Mouse (Mus musculus) Muller cell, postnatal 12 days (primary cell): ENCODE measurements around the gene Ube2z.

Source experiments
- DNase-seq: peaks from one replicate; pipeline ENCODE4 v3.0.0-alpha.2; 2015; ENCODE audit errors: inconsistent ontology term

Ube2z gene

GRCm38 (mm10) chr11:96058309-96058708 is 6.9 kb downstream of the Ube2z start:
- DNase-seq, result no peak

GRCm38 (mm10) chr11:96050854-96051253 is 14.3 kb downstream of the Ube2z start:
- DNase-seq, result no peak

DNA sequence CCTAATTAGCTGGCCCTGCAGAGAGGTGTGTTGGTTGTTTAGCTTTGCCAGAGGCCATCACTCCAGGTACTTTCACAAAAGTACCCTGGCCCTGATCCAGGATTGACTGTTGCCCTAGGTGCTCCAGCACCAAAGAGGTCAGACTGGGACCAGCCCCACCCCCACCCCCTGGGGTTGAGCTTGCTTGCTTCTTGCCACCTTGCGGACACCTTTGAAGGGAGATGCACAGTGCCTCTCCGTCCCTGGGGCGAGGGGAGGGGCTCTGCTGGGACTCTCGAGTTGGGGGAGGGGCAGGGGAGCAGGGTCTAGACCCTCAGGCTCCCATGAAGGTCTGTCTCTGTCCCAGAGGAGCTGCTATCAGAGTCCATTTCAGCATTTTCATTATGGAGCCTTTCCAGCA is 15.2 kb downstream of the Ube2z start:
- no peak for DNase-seq

DNA sequence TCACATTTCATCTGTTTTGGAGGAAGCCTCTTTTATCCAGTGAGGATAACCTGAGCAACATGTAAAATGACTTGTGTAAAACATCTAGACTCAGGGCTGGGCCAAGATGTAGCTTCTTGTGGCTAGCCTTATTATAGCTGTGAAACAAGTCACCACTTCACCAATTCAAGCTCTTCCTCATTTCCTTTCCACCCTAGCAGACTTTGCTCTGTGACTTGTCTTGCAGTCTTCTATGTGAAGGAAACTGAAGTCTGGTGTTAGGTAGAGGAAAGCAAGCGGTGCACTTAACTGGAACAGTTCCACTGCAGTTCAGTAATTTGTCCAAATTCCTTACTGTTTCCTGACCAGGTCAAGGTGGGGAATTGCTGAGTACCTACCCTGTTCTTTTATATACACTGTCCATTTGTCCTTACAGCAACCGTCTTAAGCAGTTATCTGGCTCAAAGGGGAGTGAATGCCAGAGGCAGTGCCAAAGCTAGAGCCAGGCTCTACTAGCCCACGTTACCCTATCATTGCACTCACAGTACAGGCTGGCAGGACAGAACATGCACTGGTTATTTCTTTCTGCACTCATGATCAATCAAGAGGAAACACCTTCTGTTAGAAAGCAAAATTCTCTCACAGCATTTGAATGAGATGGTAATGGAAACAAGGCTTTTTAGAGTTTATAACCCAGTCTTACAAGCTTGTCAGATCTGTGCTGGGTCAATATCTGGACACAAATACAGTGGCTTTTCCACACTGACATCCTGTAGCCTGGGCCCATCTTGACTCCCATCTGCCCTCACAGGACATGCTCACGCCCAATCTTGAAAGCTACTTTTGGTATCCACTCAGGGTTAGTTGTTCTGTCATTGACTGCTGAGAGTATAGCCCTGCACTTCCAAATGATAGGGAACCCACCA is 17.5 kb downstream of the Ube2z start:
- DNase-seq, result no peak

- no peak for DNase-seq
These were observed 18.4 kb downstream of the Ube2z start for GRCm38 (mm10) chr11:96046793-96047192.

- DNase-seq, result no peak
These were observed 19.2 kb downstream of the Ube2z start for GRCm38 (mm10) chr11:96046028-96046427.

DNA sequence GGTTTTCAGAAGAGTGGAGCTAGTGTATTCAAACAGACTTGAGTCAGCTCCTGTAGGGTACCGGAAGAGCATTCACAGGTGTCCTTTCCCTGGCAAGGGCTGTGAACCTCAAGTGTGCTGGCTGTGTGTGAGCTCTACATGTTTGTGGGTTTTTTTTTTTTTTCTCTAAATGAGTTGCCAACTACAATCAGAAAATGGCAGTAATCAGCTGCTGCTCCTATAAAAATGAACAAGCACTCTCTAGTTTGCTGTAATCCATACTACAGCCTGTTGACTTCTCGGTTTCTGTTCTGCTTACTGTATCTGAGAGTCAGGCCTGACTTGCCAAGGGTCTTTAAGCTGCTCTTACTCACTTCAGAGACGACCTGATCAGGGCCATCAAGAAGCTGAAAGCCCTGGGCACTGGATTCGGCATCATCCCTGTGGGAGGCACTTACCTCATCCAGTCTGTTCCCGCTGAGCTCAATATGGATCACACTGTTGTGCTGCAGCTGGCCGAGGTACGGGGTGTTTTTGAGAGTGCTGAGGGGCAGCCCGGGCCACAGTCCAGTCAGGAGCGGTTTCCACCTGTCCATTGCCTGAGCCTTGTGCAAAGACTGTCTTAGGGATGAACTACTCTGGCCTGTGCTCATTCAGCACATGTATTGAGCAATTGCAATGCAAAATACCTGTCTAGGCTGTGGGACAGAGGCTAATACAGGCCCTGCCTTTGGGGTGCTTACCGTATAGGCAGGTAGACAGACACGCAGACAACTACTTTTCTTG is 20.2 kb downstream of the Ube2z start:
- no peak for DNase-seq

- no peak for DNase-seq
These were observed 26.6 kb downstream of the Ube2z start for GRCm38 (mm10) chr11:96038560-96038959.

DNA sequence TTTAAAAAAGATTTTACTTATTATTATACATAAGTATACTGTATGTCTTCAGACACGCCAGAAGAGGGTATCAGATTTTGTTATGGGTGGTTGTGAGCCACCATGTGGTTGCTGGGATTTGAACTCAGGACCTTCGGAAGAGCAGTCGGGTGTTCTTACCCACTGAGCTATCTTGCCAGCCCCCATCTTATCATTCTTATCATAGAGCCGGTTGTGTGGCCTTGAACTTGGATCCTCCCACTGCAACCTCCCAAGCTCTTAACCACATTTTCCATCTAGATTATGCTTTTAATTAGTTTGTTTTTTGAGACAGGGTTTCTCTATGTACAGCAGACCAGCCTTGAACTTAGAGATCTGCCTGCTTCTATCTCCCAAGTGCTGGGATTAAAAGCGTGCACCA is 27.7 kb downstream of the Ube2z start:
- DNase-seq, result no peak

- DNase-seq, result no peak
These were observed 30.1 kb downstream of the Ube2z start for GRCm38 (mm10) chr11:96035133-96035532.

DNA sequence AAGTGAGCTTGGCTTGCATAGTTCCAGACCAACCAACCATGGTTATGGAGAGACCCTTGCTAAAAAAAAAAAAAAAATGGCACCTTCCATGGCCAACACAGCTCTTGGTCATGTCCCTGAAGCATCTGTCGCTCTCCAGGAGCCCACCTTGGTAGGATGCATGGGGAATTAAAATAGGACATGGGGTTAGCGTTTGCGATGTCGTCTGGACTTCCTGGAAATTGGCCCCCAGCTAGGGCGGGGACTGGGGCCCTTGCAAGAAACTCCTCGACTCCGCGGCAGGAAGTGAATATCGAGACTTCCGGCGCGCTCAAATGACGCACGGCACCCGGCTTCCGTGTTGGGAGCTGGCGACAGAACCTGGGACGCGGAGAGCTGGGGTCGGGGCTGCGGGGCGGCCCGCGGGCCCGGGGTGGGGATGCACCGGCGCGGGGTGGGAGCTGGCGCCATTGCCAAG is 30.6 kb downstream of the Ube2z start, which contains the start of gene Snf8:
TSS of gene Snf8 (plus strand) at position 290 of the 457 bp plus-strand sequence.
- DNase-seq, result peak; percentile 86

- DNase-seq, result no peak
These were observed 31.1 kb downstream of the Ube2z start for GRCm38 (mm10) chr11:96034116-96034515.

GRCm38 (mm10) chr11:96033264-96033663 is 31.9 kb downstream of the Ube2z start:
- DNase-seq, result no peak

DNA sequence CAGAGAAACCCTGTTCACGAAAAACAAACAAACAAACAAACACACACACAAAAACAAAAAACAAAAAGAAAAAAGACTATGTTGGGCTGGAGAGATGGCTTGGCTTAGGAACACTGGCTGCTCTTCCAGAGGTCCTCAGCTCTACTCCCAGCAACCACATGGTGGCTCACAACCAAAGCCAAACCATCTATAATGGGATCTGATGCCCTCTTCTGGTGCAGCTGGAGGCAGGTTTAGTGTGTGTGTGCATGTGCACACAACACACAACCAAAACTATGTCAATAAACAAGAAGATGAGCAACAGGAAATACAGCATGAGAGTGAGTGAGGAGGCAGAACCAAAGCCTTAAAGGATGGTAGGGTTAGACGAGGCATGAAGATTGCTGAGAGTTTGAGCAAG is 33.5 kb downstream of the Ube2z start:
- no peak for DNase-seq

DNA sequence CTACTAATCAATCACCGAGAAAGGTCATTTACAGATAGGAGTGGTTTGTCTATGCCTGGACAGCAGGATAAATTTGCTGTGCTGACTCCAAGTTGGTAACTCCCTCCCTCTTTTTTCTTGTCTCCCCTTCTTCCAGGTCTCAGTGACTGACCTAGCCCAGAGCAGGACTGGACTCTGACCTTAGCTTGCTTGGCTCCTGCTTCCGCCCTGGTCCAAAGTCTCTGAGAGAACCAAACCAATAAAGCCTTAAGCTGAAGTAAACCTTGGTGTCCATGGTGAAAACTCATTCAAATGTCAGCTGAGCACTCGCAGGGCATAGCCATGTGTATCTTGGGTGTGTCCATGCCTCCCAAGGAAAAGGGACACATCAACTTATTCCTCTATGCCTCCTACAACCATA is 34.6 kb downstream of the Ube2z start:
- no peak for DNase-seq

DNA sequence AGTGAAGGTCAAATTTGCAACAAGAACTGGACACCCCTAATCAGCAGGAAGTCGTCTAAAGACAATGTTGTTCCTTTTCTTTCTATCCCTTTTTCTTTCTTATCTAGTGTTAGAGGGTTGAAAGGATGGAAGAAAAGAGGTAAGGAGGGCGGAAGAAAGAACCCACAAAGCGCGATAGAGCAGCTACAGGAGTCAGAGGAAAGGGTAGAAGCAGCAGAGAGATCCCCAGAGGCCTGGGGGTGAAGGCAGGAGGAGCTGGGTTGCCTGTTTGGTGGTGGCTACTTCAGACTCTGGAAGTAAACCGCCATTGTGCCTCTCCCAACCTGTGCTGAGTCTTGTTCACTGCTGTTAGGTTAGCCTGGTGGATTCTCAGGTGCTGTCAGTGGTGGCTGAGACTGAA is 37.1 kb downstream of the Ube2z start:
- DNase-seq, result no peak

DNA sequence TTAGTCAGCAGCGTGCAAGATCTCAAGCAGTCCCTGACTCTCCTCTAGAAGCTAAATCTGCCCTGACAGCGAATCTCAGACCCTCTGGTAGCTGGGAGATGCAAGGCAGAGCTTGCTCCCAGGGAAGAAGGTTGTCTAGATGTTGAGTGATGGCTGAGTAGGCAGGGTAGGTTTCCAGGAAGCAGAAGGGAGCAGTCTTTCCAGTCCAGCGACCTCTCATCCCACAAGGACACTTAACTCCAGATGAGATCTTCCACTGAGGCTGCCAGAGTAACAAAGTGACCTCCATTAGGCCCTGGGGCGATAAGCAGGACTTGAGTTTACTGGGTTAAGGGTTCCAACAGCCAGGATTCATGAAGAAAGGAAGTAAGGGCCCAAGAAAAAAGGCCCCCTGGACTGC is 44.6 kb downstream of the Ube2z start:
- no peak for DNase-seq

- DNase-seq, result peak; percentile 90
These were observed 47.2 kb downstream of the Ube2z start for GRCm38 (mm10) chr11:96017941-96018351.

DNA sequence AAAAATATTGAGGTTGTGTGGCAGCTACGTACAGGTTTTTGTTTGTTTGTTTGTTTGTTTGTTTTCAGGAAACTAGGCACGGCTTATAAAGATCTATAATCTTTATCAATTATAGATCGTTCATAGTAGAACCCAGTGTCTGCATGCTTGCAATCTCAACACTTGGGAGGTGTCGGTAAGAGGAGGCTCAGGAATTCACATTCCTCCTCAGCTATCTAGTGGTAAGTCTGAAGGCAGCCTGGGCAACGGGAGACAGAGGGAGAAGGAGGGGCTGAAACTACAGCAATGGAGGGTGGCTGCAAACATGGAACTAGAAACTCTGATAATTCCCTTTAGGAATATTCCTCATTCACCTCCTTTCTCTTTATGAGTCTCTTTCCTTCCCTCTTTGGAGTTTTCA is 49.8 kb downstream of the Ube2z start:
- no peak for DNase-seq

DNA sequence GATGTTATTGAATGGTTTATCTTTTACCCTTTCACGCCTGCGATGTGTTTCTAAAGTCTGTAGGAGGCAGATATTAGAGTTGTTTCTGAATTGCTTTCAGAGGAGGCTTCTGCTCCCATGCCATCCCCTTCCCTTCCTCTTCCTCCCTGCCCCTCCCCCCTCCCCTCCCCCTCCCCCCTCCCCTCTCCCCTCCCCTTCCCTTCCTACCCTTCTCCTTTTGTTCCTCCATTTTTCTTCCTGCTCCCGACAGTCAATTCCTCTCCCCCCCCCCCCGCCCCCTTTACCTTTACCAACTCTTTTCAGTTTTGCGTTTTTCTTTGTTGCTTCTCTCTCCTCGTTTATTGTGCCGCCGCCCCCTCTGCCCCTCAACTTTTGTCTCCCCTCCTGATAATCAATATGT is 53.2 kb downstream of the Ube2z start:
- no peak for DNase-seq

DNA sequence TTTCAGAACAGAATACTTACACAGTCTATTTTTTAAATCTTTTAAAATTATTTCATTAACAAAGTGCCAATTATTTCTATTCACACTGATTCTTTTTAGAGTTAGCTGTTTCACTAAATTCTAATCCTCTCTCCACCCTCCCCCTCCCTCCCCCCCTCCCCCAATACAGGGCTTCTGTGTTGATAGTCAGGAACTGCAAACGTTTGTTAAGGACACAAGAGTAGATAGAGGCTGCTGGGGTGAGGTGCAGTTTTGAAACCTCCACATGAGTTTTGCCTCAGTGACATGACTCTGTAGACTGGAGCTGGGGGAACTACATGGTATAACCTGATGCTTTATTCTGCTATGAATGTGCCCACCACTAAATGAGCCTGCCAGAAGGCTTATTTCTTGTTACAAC is 56.4 kb downstream of the Ube2z start:
- DNase-seq, result no peak

DNA sequence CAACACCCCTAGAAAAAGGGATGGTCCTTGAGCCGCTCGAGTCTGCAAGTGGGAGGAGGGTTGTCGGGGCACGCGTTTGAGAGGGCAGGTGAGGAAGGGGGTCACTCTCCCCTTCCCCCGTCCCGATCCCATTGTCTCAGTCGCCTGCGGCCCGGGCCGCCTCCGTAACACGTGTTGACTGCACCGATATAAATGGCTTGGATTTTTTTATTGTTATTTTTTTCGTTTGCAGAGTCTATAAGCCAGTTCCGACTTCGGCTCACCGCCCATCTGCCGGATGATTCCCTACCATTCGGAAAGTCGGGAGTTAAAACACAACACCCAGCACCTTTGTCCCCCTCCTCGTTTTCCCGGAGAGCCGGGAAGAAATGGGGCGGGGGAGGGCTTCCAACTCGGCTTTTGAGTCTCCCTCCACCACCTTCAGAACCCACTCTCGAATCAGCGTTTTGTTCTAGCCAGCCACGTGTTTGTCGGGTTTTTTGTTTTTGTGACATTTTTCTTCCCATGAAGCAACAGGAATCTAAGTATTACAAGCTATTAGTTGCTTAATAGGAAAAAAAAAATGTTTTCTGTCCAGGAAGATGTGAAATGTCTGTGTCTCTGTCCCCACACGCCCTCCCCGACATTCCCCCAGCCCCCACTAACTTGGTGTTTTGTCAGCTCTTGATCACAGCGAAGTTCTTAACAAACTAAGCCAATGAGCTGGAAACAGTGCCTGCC is 57.5 kb downstream of the Ube2z start:
- DNase-seq, result no peak
